Mouse (Mus musculus) MEL (cell line): ENCODE data around the gene Ctnnd2. TPM values are rescaled to one million over a fixed set of nuclear protein-coding genes. Genes with fewer than 3 reads are reported as not detected.

Experiments used
- DNase-seq: peaks from one replicate; pipeline ENCODE4 v3.0.0; 2011; ENCODE audit warnings: low read depth, low spot score
- H3K27ac ChIP-seq: 2 replicates; pipeline ENCODE4 v1.5.1; 2012; ENCODE audit warnings: low read depth, mild to moderate bottlenecking, control low read depth, low read length, moderate library complexity; ENCODE audit not compliant: control insufficient read depth
- H3K27me3 ChIP-seq, 2 experiments: fragments of 150-350 bp in 1 of 2; sonication (generic) in 1 of 2; 2 replicates each; pipeline ENCODE4 v1.6.1; 2012; ENCODE audit warnings: low read length in 2 of 2, mild to moderate bottlenecking in 2 of 2, improper control_type of control experiment in 1 of 2, moderate library complexity in 1 of 2; ENCODE audit not compliant: insufficient read depth in 2 of 2, control insufficient read depth in 1 of 2
- H3K36me3 ChIP-seq, 2 experiments: 2 replicates each; pipeline ENCODE4 v1.6.1; 2012 to 2014; ENCODE audit warnings: low read length in 2 of 2, improper control_type of control experiment in 1 of 2, inconsistent platforms in 1 of 2, mild to moderate bottlenecking in 1 of 2; ENCODE audit not compliant: insufficient read depth in 2 of 2, control insufficient read depth in 1 of 2
- H3K4me1 ChIP-seq, 2 experiments: fragments of 150-350 bp in 1 of 2; sonication (generic) in 1 of 2; 2 replicates each; pipeline ENCODE4 v1.6.1; 2012; ENCODE audit warnings: low read length in 2 of 2, improper control_type of control experiment in 1 of 2, mild to moderate bottlenecking in 1 of 2; ENCODE audit not compliant: insufficient read depth in 2 of 2, control insufficient read depth in 1 of 2
- H3K4me3 ChIP-seq, 2 experiments: fragments of 150-350 bp in 1 of 2; sonication (generic) in 1 of 2; 2 replicates each; pipeline ENCODE4 v1.5.1; 2012; ENCODE audit warnings: low read depth in 2 of 2, low read length in 2 of 2, mild to moderate bottlenecking in 2 of 2, moderate library complexity in 2 of 2, control low read depth in 1 of 2, improper control_type of control experiment in 1 of 2; ENCODE audit not compliant: control insufficient read depth in 1 of 2, insufficient read depth in 1 of 2
- H3K79me2 ChIP-seq: 2 replicates; pipeline ENCODE4 v1.6.1; 2012; ENCODE audit warnings: mild to moderate bottlenecking, low read length, moderate library complexity; ENCODE audit not compliant: control insufficient read depth, poor library complexity, insufficient read depth
- H3K9ac ChIP-seq: 2 replicates; pipeline ENCODE4 v1.6.1; 2012; ENCODE audit warnings: low read depth, mild to moderate bottlenecking, control low read depth, low read length, moderate library complexity; ENCODE audit not compliant: control insufficient read depth, poor library complexity, severe bottlenecking
- H3K9me3 ChIP-seq: fragments of 150-350 bp; sonication (generic); replicated peaks from 2 replicates; pipeline ENCODE4 v1.6.1; 2012; ENCODE audit warnings: mild to moderate bottlenecking, low read length, improper control_type of control experiment, moderate library complexity; ENCODE audit not compliant: insufficient read depth
- BHLHE40 ChIP-seq: IDR thresholded peaks from 2 replicates; pipeline ENCODE4 v1.6.1; 2012; ENCODE audit warnings: low read depth, mild to moderate bottlenecking, inconsistent platforms, low read length, improper control_type of control experiment, borderline replicate concordance
- CHD2 ChIP-seq: IDR thresholded peaks from 2 replicates; pipeline ENCODE4 v1.6.1; 2011; ENCODE audit warnings: low read length, improper control_type of control experiment
- CTCF ChIP-seq, 3 experiments: IDR thresholded peaks in 2 of 3; conservative IDR thresholded peaks in 1 of 3; 2 replicates each; pipeline ENCODE4 v1.5.1; 2011 to 2012; ENCODE audit warnings: low read length in 3 of 3, low read depth in 2 of 3, mild to moderate bottlenecking in 2 of 3, improper control_type of control experiment in 1 of 3, inconsistent platforms in 1 of 3, mixed read lengths in 1 of 3, moderate library complexity in 1 of 3; ENCODE audit not compliant: control insufficient read depth in 1 of 3, insufficient read depth in 1 of 3, poor library complexity in 1 of 3, severe bottlenecking in 1 of 3
- E2F4 ChIP-seq: IDR thresholded peaks from 2 replicates; pipeline ENCODE4 v1.6.1; 2011; ENCODE audit warnings: low read depth, low read length, improper control_type of control experiment, borderline replicate concordance
- ELF1 ChIP-seq: IDR thresholded peaks from 2 replicates; pipeline ENCODE4 v1.6.1; 2014; ENCODE audit warnings: low read depth, mild to moderate bottlenecking, inconsistent platforms, low read length, improper control_type of control experiment, moderate library complexity
- EP300 ChIP-seq, 2 experiments: IDR thresholded peaks; 2 replicates each; pipeline ENCODE4 v1.6.1; 2011; ENCODE audit warnings: improper control_type of control experiment in 2 of 2, low read length in 2 of 2, low read depth in 1 of 2, mild to moderate bottlenecking in 1 of 2
- ETS1 ChIP-seq: IDR thresholded peaks from 2 replicates; pipeline ENCODE4 v1.6.1; 2012; ENCODE audit warnings: low read depth, mild to moderate bottlenecking, inconsistent platforms, low read length, improper control_type of control experiment, moderate library complexity
- GABPA ChIP-seq: IDR thresholded peaks from 2 replicates; pipeline ENCODE4 v1.6.1; 2012; ENCODE audit warnings: low read depth, mild to moderate bottlenecking, inconsistent platforms, low read length, improper control_type of control experiment, moderate library complexity
- GATA1 ChIP-seq: IDR thresholded peaks from 2 replicates; pipeline ENCODE4 v1.6.1; 2011; ENCODE audit warnings: low read depth, low read length, improper control_type of control experiment
- HCFC1 ChIP-seq: IDR thresholded peaks from 2 replicates; pipeline ENCODE4 v1.6.1; 2012; ENCODE audit warnings: low read depth, mild to moderate bottlenecking, inconsistent platforms, low read length, improper control_type of control experiment, moderate library complexity
- KAT2A ChIP-seq: conservative IDR thresholded peaks from 2 replicates; pipeline ENCODE4 v1.6.1; 2012; ENCODE audit warnings: low read depth, low read length, improper control_type of control experiment, inconsistent platforms
- MAFK ChIP-seq: IDR thresholded peaks from 2 replicates; pipeline ENCODE4 v1.6.1; 2011; ENCODE audit warnings: low read depth, mild to moderate bottlenecking, low read length, improper control_type of control experiment, borderline replicate concordance
- MAX ChIP-seq: IDR thresholded peaks from 2 replicates; pipeline ENCODE4 v1.6.1; 2011; ENCODE audit warnings: low read length, improper control_type of control experiment
- MAZ ChIP-seq: IDR thresholded peaks from 2 replicates; pipeline ENCODE4 v1.6.1; 2012; ENCODE audit warnings: low read depth, mild to moderate bottlenecking, inconsistent platforms, low read length, improper control_type of control experiment
- MXI1 ChIP-seq: IDR thresholded peaks from 2 replicates; pipeline ENCODE4 v1.6.1; 2011; ENCODE audit warnings: mild to moderate bottlenecking, low read depth, low read length, improper control_type of control experiment
- POLR2A ChIP-seq, 2 experiments: IDR thresholded peaks; 2 replicates each; pipeline ENCODE4 v1.6.1; 2011 to 2012; ENCODE audit warnings: low read length in 2 of 2, mild to moderate bottlenecking in 2 of 2, control low read depth in 1 of 2, improper control_type of control experiment in 1 of 2, low read depth in 1 of 2, moderate library complexity in 1 of 2; ENCODE audit not compliant: control insufficient read depth in 1 of 2, insufficient read depth in 1 of 2, poor library complexity in 1 of 2
- POLR2AphosphoS2 ChIP-seq: IDR thresholded peaks from 2 replicates; pipeline ENCODE4 v1.6.1; 2011; ENCODE audit warnings: low read length, improper control_type of control experiment
- POLR2AphosphoS5 ChIP-seq: IDR thresholded peaks from 2 replicates; pipeline ENCODE4 v1.6.1; 2012; ENCODE audit warnings: low read depth, borderline replicate concordance, mild to moderate bottlenecking, inconsistent platforms, low read length, moderate library complexity, mixed read lengths
- RAD21 ChIP-seq: IDR thresholded peaks from 2 replicates; pipeline ENCODE4 v1.6.1; 2011; ENCODE audit warnings: mild to moderate bottlenecking, low read depth, low read length, improper control_type of control experiment
- RCOR1 ChIP-seq: IDR thresholded peaks from 2 replicates; pipeline ENCODE4 v1.6.1; 2012; ENCODE audit warnings: low read depth, mild to moderate bottlenecking, inconsistent platforms, low read length, improper control_type of control experiment
- SMC3 ChIP-seq: IDR thresholded peaks from 2 replicates; pipeline ENCODE4 v1.6.1; 2011; ENCODE audit warnings: low read depth, low read length, improper control_type of control experiment
- TAL1 ChIP-seq: IDR thresholded peaks from 2 replicates; pipeline ENCODE4 v1.6.1; 2012; ENCODE audit warnings: mild to moderate bottlenecking, inconsistent platforms, low read length, moderate library complexity, mixed read lengths
- TBP ChIP-seq: IDR thresholded peaks from 2 replicates; pipeline ENCODE4 v1.8.0; 2011; ENCODE audit warnings: low read depth, low read length, improper control_type of control experiment
- UBTF ChIP-seq: IDR thresholded peaks from 2 replicates; pipeline ENCODE4 v1.6.1; 2012; ENCODE audit warnings: low read depth, mild to moderate bottlenecking, inconsistent platforms, low read length, improper control_type of control experiment, moderate library complexity, borderline replicate concordance; ENCODE audit not compliant: insufficient read depth
- USF1 ChIP-seq: IDR thresholded peaks from 2 replicates; pipeline ENCODE4 v1.6.1; 2014; ENCODE audit warnings: low read depth, mild to moderate bottlenecking, inconsistent platforms, low read length, improper control_type of control experiment, moderate library complexity
- USF2 ChIP-seq, 2 experiments: IDR thresholded peaks; 2 replicates each; pipeline ENCODE4 v1.6.1; 2011 to 2012; ENCODE audit warnings: improper control_type of control experiment in 2 of 2, low read length in 2 of 2, borderline replicate concordance in 1 of 2, inconsistent platforms in 1 of 2, low read depth in 1 of 2, mild to moderate bottlenecking in 1 of 2; ENCODE audit not compliant: insufficient read depth in 1 of 2
- ZC3H11A ChIP-seq: IDR thresholded peaks from 2 replicates; pipeline ENCODE4 v1.6.1; 2012; ENCODE audit warnings: low read depth, mild to moderate bottlenecking, inconsistent platforms, low read length, improper control_type of control experiment
- ZKSCAN1 ChIP-seq: IDR thresholded peaks from 2 replicates; pipeline ENCODE4 v1.6.1; 2012; ENCODE audit warnings: low read depth, mild to moderate bottlenecking, inconsistent platforms, low read length, improper control_type of control experiment, moderate library complexity
- ZNF384 ChIP-seq: IDR thresholded peaks from 2 replicates; pipeline ENCODE4 v1.6.1; 2012; ENCODE audit warnings: low read depth, mild to moderate bottlenecking, inconsistent platforms, low read length, improper control_type of control experiment
- polyA plus RNA-seq, 2 experiments: library from polyadenylated mRNA; stranded (reverse) in 1 of 2; unstranded in 1 of 2; fragments of >175 nt in 1 of 2; fragments of >200 nt in 1 of 2; gene quantifications; 2 replicates each; pipeline versions ENCODE4 v1.2.1 to v1.2.4; 2012; ENCODE audit warnings: low replicate concordance in 2 of 2, low read depth in 1 of 2; ENCODE audit not compliant: insufficient read length in 2 of 2, insufficient read depth in 1 of 2, missing spikeins in 1 of 2
- total RNA-seq: library from RNA; depleted of rRNA; stranded (reverse); fragments of 300-350 nt; gene quantifications from 2 replicates; pipeline ENCODE4 v1.2.3, GENCODE M21; 2012

The Ctnnd2 gene
- total and polyA plus RNA-seq, 3 experiments = 0.03 TPM; not detected in 2

DNA sequence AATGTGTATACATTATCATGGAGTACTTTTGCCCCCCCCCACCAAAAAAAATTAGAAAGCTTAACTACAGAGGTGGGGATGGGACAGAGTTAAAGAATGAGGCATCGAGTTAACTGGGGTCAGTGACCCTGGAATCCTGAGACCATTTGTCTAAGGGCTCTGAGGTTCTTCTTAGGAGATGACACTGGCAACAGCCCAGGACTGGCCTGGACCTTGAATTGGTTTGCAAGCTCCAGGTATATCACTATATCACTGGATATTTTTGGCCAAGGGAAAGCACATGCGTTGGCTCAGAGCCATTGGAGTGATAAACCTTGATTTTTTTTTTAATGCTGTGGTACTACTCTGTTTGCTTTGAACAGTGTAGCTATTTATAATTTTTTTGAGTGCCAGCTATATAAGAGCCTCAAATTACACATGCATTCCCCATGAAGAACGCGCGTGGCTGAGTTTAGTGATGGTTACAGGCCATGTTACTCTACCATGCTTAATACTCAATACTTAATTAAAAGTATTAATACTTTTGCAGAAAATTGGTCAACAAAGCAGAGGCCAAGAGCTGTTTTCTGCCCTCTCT lies 291.2 kb downstream of the Ctnnd2 start:
- no peak for TF ChIP-seq ELF1
- TF ChIP-seq ZC3H11A = no peak
- no peak for TF ChIP-seq USF2 (IDR thresholded peaks at IDR 0.05; ENCODE audit: borderline replicate concordance in 1 of 2, insufficient read depth in 1 of 2, low read depth in 1 of 2, low read length in 2 of 2)
- no peak for TF ChIP-seq BHLHE40
- TF ChIP-seq ZKSCAN1 = no peak
- TF ChIP-seq GABPA = no peak
- TF ChIP-seq TBP = no peak
- TF ChIP-seq ETS1 = no peak
- TF ChIP-seq GATA1 = no peak
- no peak for TF ChIP-seq ZNF384
- TF ChIP-seq MXI1 = no peak
- no peak for TF ChIP-seq CTCF (IDR thresholded peaks at IDR 0.05 in 2 of 3, conservative IDR thresholded peaks at IDR 0.05 in 1 of 3; ENCODE audit: control insufficient read depth in 1 of 3, insufficient read depth in 1 of 3, low read depth in 2 of 3, low read length in 3 of 3, poor library complexity in 1 of 3, severe bottlenecking in 1 of 3)
- TF ChIP-seq POLR2AphosphoS5 = no peak
- TF ChIP-seq E2F4 = no peak
- TF ChIP-seq MAX = no peak
- TF ChIP-seq TAL1 = no peak
- TF ChIP-seq EP300 (IDR thresholded peaks at IDR 0.05; ENCODE audit: low read depth in 1 of 2, low read length in 2 of 2) = no peak
- TF ChIP-seq RAD21 = no peak
- TF ChIP-seq UBTF = no peak
- TF ChIP-seq, all 39 proteins: peak for 0

DNA sequence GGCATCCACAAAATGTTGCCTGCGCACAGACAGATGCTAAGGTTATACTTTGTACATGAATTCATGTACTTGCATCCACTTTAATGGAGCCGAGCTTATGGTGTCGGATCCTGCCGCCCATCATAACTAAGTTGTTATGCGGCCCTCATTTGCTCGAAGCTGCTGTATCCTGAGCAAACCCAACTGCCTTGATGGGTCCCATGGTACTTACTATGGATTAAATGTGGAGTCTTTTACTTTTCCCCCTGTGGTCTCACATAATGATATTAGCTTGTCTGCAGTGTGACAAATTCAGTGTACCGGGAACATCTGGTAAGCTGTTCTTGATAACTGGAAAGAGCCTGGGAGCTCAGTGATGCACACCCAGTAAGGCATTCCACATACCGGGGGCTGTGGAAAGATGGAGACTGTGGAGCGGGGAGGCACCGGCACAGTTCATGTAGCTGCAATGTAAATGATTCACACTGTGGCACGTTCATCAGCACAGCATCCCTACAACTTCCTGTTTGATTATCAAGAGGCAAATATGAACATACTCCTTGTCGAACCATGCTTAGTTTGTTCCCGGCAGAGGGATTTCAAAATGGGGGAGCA lies 294.7 kb downstream of the Ctnnd2 start:
- TF ChIP-seq CHD2 (no peak), MAFK (no peak), SMC3 (no peak), GABPA (no peak), MXI1 (no peak), POLR2A (IDR thresholded peaks at IDR 0.05; ENCODE audit: control insufficient read depth in 1 of 2, insufficient read depth in 1 of 2, low read depth in 1 of 2, low read length in 2 of 2, poor library complexity in 1 of 2) (no peak), RCOR1 (no peak), UBTF (no peak), TBP (no peak), ZKSCAN1 (no peak), BHLHE40 (no peak), KAT2A (no peak), USF1 (no peak), MAZ (no peak), HCFC1 (no peak), ELF1 (no peak), POLR2AphosphoS2 (no peak)
- TF ChIP-seq, all 39 proteins: peak for 0
- no peaks in the 10 kb centered on the region for H3K4me1 ChIP-seq

More for the DNA sequence above, 291.2 kb downstream of the Ctnnd2 start:
- H3K4me1 ChIP-seq = no peaks in the 10 kb centered on the region
- no peak for DNase-seq
- no peak overlapping the region for H3K4me3 ChIP-seq
- H3K9me3 ChIP-seq = no peaks in the 10 kb centered on the region; the same call in 1 of the 2 replicates
- H3K36me3 ChIP-seq = no peaks in the 10 kb centered on the region
- no peak overlapping the region for H3K9ac ChIP-seq
- no peaks in the 10 kb centered on the region for H3K79me2 ChIP-seq
- H3K27me3 ChIP-seq = no peaks in the 10 kb centered on the region
- no peak overlapping the region for H3K27ac ChIP-seq

More for the DNA sequence above, 294.7 kb downstream of the Ctnnd2 start:
- Histone ChIP-seq H3K27me3 (no peaks in the 10 kb centered on the region), H3K9ac (no peak overlapping the region), H3K9me3 (no peaks in the 10 kb centered on the region; the same call in 1 of the 2 replicates), H3K36me3 (no peaks in the 10 kb centered on the region), H3K79me2 (no peaks in the 10 kb centered on the region), H3K4me3 (no peak overlapping the region), H3K27ac (no peak overlapping the region)
- no peak for DNase-seq
